Mouse (Mus musculus) erythroblast, embryonic 14.5 days (primary cell): ENCODE data around the gene Myg1.

ENCODE experiments used
- GATA1 ChIP-seq: IDR thresholded peaks from 2 replicates; pipeline ENCODE4 v1.6.1; 2012; ENCODE audit warnings: low read length, inconsistent platforms, mixed read lengths
- TAL1 ChIP-seq: IDR thresholded peaks from 3 replicates; pipeline ENCODE4 v1.6.1; 2012; ENCODE audit warnings: low read length, inconsistent platforms, mixed read lengths

DNA sequence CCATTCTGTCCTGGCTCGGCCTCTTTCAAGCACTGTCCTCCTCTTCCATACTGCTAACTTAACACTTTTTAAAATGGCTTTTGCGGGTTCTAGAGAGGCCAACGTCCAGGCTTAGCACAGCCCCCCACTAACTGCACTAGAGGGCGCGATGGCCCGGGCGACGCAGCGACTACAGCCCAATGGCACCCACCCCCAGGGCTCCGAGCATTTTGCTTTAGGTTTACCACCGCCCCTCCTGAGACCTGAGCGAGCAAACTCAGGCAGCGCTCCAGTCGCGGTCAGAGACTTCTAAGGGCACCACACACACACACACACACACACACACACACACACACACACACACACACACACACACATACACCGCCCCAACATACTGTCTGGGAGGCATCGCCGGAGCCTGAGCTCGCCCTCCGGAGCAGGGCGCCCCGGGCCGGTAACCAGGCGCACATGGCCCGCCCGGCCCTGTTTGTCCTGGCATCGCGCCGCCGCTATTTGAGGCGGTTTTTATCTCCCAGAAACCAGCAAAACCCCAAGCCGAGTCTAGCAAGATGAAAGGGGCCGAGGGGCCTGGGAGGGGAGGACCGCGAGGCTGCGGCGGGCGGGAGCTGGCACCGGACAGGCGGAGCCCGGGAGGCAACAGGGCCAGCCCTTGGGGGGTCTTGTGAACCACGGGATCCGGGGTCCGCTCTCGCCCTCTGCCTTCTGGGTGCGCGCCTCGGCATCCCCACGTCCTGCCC is 23.8 kb downstream of the Myg1 start:
- TF ChIP-seq GATA1 (no peak), TAL1 (no peak)
